Mouse (Mus musculus): ENCODE measurements around the gene Npepps.

Gene Npepps

GRCm38 (mm10) chr11:97186947-97187763 lies 93.3 kb downstream of the Npepps start:
- peak; percentile 98 for DNase-seq (ENCODE audit: low read depth)

- no peak for DNase-seq (ENCODE audit: low read depth)
Observed at GRCm38 (mm10) chr11:97185704-97186614, 94.5 kb downstream of the Npepps start.

- DNase-seq (ENCODE audit: low read depth), result peak; percentile 70
Observed at GRCm38 (mm10) chr11:97184875-97185274, 95.6 kb downstream of the Npepps start.

- no peak for DNase-seq (ENCODE audit: low read depth)
Observed at GRCm38 (mm10) chr11:97182446-97182845, 98.0 kb downstream of the Npepps start.

- DNase-seq (ENCODE audit: low read depth), result no peak
Observed at GRCm38 (mm10) chr11:97181061-97181460, 99.4 kb downstream of the Npepps start.

DNA sequence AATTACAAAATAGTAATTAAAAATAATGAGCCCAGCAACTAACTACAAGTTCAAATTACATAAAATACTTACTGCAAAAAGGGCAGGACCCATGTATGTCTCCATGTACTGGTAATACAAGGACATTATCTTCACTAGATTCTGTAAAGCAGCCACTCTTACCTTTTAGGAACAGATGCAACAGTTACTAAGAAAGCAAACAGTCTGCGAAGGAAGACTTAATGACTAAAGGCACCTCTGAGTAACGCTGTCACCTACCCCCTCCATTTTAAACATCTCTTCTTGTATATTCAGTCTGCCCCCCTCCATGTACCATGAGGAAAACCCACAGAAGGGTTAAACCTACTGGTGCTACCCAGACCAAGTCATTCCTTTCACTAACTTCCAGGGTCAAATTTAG lies 102.2 kb downstream of the Npepps start:
- DNase-seq (ENCODE audit: low read depth), result no peak

DNA sequence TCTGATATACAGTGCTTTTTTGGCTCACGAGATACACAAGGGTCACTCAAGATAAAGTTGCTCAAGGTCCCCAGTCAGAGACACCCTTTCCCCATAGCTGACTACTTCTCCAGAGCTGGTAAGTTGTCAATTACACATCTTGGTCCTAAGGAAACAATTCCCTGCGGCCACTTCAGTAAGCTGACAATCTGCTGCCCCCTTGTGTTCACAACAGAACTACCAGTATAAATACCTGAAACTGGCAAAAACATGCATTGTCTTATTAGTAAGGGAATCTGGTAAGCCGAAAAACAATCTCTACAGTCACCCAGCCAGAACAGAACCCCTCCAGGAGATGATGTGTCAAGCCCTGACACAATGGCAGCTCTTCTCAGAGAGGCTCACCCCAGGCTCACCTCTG lies 103.6 kb downstream of the Npepps start:
- peak; percentile 74 for DNase-seq (ENCODE audit: low read depth)

DNA sequence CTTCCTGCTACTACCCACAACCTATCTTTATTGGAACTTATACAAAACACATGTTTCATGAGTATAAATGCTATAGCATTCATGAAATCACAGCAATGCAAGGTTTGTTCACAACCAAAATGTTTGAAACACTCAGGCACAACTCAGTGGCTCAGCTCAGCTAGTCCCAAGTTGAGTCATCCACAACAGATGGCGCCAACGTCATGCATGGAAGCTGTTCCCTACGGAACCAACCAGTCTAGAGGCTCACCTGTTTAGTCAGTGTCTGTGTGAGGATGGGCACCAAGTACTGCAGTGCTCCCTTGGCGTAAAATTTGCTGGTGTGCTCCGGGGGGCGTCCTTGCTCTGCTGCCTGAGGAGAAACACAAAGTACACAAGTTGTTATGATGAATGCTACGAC lies 104.9 kb downstream of the Npepps start:
- DNase-seq (ENCODE audit: low read depth), result no peak

GRCm38 (mm10) chr11:97160341-97160740 lies 120.1 kb downstream of the Npepps start:
- no peak for DNase-seq (ENCODE audit: low read depth)

GRCm38 (mm10) chr11:97156999-97157398 lies 123.4 kb downstream of the Npepps start:
- DNase-seq (ENCODE audit: low read depth), result no peak
